9 mouse cellular contexts compared by ENCODE assay signal in the genomic region with DNA sequence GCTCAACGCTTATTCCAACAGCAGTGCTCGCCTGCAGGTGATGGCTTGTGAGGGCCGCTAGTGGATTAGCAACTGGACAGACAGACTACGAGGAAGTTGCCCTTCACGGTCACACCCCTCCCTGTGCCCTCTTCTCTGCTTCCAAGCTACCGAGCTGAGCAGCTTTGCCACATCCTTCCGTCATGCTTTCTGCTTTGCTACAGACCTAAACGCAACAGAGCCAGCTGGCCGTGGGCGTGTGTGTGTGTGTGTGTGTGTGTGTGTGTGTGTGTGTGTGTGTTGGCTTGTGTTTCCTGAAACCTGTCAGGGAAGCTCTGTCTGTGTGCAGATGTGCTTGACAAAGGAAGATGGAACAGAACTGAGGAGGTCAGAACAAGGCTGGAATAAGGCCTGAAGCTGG. TPM values are rescaled to one million over a fixed set of nuclear protein-coding genes. Genes with fewer than 3 reads are reported as not detected.
DNase-seq lines count a peak whose midpoint lies in the region; ATAC-seq lines count a peak whose summit lies in the region.
"Had no signal": no experiment of that assay in that cellular context is flagged by ENCODE, and none has a peak within 500 bp of the region (broad histone marks: within the 10 kb centered on the region; RNA-seq: fewer than 3 reads in every experiment).

No protein-coding gene starts in this region.

- DNase-seq in layer of hippocampus, postnatal 25 days (ENCODE audit: extremely low spot score in 1 of 2, low spot score in 1 of 2) = peak; percentile 47 to 50
- DNase-seq in right cerebral cortex, postnatal 36 days (ENCODE audit: low spot score in 2 of 2) = peak; percentile 76 to 81
- no peak for DNase-seq in urinary bladder, postnatal 4 days (ENCODE audit: low spot score in 2 of 2)
- DNase-seq in testis, postnatal 14 days (ENCODE audit: low spot score) = no peak
- DNase-seq in adrenal gland, postnatal 25 days = no peak
- no peak for DNase-seq in lung, postnatal 14 days
- DNase-seq: heart, postnatal 14 days had no signal

- ATAC-seq in CD4-positive, CD25-positive, alpha-beta regulatory T cell, adult 4 months = peak; percentile 93
- ATAC-seq in frontal cortex, adult (ENCODE audit: low TSS enrichment) = peak; percentile 71

RNA-seq across cellular contexts. Expression of a gene that starts 35.9 kb away (rescaled TPM):
- polyA plus RNA-seq in CD4-positive, CD25-positive, alpha-beta regulatory T cell, adult 4 months (2017; shearing (Covaris generic)) = 100 to 1,000 TPM; 178 to 289 TPM
- 1 to 10 TPM; 3.2 to 3.4 TPM for total RNA-seq in layer of hippocampus, postnatal 25 days (2021)
- 0.58 and 1.5 TPM in 2 replicates for total RNA-seq in adrenal gland, postnatal 25 days (2021)

Comparison
In these comparisons a context has a peak if more than half of its experiments do, and no peak if none do; other contexts are left out.
1. DNase-seq: peak in layer of hippocampus, postnatal 25 days (2 of 2) and right cerebral cortex, postnatal 36 days (2 of 2); none in urinary bladder, postnatal 4 days (0 of 2), testis, postnatal 14 days (single experiment), adrenal gland, postnatal 25 days (single experiment) and lung, postnatal 14 days (single experiment).